ENCODE assay signal across 10 mouse cellular contexts in genomic region chr13:44819400-44819799, GRCm38 (mm10).
DNase-seq lines count a peak whose midpoint lies in the region; TF ChIP-seq lines count a peak whose summit lies in the region.
"Had no signal": no experiment of that assay in that cellular context is flagged by ENCODE, and none has a peak within 500 bp of the region (broad histone marks: within the 10 kb centered on the region; RNA-seq: fewer than 3 reads in every experiment).

No protein-coding gene starts in this region.

- under 1% methylated on average over 4 of the region's 4 CpGs for WGBS in thymus, adult 2 months

- no peak overlapping the region for H3K27ac ChIP-seq in thymus, adult 2 months (ENCODE audit: control insufficient read depth, insufficient read depth, low read length)
- H3K27ac ChIP-seq: embryonic facial prominence, embryonic 12.5 days had no signal

- no peak for TF ChIP-seq POLR2A in thymus, adult 2 months (IDR thresholded peaks at IDR 0.05; ENCODE audit: control insufficient read depth, extremely low read depth, insufficient read depth, low read length, poor library complexity)

- H3K27me3 ChIP-seq in thymus, adult 2 months (ENCODE audit: control insufficient read depth, insufficient read depth, low read length) = no peaks in the 10 kb centered on the region
- H3K27me3 ChIP-seq: CH12.LX; embryonic facial prominence, embryonic 12.5 days had no signal

- peak; percentile 59 for DNase-seq in cerebellum, adult 9-10 months
- no peak for DNase-seq in cerebellum, adult 8-10 months
- DNase-seq in spleen, postnatal 36 days (ENCODE audit: low spot score in 2 of 2) = peak; percentile 53 to 54
- DNase-seq in spleen, postnatal 10 days (ENCODE audit: low spot score in 2 of 2) = no peak
- DNase-seq in heart, adult 8-10 months (ENCODE audit: low spot score) = peak; percentile 76
- peak; percentile 47 to 59 for DNase-seq in kidney, postnatal 4 days
- peak; percentile 43 for DNase-seq in thymus, adult 2 months
- DNase-seq in left cerebral cortex, adult 9 months (ENCODE audit: low spot score in 2 of 2) = no peak

- peaks cover 2% of the 10 kb centered on the region for H3K4me1 ChIP-seq in thymus, adult 2 months (replicated peaks; ENCODE audit: control insufficient read depth, insufficient read depth, low read length)

- H3K36me3 ChIP-seq in thymus, adult 2 months (ENCODE audit: control insufficient read depth, insufficient read depth, low read length) = no peaks in the 10 kb centered on the region

- TF ChIP-seq CTCF in thymus, adult 2 months (IDR thresholded peaks at IDR 0.05; ENCODE audit: borderline replicate concordance, control insufficient read depth, extremely low read depth, insufficient read depth, low read length, poor library complexity) = no peak

- no peak overlapping the region for H3K4me3 ChIP-seq in thymus, adult 2 months (ENCODE audit: control insufficient read depth, insufficient read depth, low read length)
- H3K4me3 ChIP-seq: embryonic facial prominence, embryonic 12.5 days had no signal

Comparison
In these comparisons a context has a peak if more than half of its experiments do, and no peak if none do; other contexts are left out.
1. DNase-seq: peak in cerebellum, adult 9-10 months (single experiment), spleen, postnatal 36 days (2 of 2), heart, adult 8-10 months (single experiment), kidney, postnatal 4 days (2 of 2) and thymus, adult 2 months (single experiment); none in cerebellum, adult 8-10 months (single experiment), spleen, postnatal 10 days (0 of 2) and left cerebral cortex, adult 9 months (0 of 2).